Mouse (Mus musculus) gastrocnemius, postnatal 36 days (tissue): ENCODE data around the gene Nfasc. TPM values are rescaled to one million over a fixed set of nuclear protein-coding genes. Genes with fewer than 3 reads are reported as not detected.

Source experiments
- DNase-seq, 2 experiments: peaks; one replicate each; pipeline ENCODE4 v3.0.0; 2022
- intact Hi-C: fragments of 180-260 bp; cut with DNase I; formaldehyde crosslinking; loops from one replicate; pipeline ENCODE4 v1.15.1; 2025
- total RNA-seq, 2 experiments: library from RNA; stranded (reverse); gene quantifications; 2 replicates each; pipeline ENCODE4 v1.2.3; 2021

The Nfasc gene
- total RNA-seq, 2 experiments from 2014 or later: 0.23 to 0.74 TPM

- no peak for DNase-seq
- intact Hi-C loops: no loop called here
These were observed 5.4 kb downstream of the Nfasc start for GRCm38 (mm10) chr1:132736171-132736570.

DNA sequence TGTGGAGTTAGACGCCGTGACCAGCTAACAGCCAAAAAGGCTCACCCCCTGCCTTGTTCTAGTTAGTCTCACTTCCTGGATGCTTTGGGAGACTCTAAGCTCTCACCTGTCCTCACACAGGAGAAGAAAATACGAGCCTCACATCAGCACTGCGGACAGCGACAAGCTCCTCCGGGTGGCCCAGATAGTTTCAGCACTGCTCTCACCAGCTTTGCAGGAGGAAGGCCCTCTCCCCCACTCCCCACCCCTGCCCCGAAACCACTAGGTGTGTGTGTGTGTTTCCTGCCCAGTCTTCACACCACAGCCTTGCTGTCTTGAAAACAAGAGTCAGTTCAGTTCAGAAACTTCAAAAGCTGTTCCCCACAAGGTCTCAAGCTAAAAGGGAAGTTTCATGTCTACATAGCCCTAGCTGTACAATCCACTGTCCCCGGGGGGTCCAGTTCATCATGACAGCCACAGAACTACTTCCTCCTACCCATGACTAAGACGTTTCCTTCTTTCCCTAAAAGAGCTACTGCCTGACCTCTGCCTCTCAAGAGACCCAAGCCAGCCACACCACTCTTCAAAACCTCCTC is 7.6 kb downstream of the Nfasc start:
- no peak for DNase-seq
- intact Hi-C loops: no loop called here

DNA sequence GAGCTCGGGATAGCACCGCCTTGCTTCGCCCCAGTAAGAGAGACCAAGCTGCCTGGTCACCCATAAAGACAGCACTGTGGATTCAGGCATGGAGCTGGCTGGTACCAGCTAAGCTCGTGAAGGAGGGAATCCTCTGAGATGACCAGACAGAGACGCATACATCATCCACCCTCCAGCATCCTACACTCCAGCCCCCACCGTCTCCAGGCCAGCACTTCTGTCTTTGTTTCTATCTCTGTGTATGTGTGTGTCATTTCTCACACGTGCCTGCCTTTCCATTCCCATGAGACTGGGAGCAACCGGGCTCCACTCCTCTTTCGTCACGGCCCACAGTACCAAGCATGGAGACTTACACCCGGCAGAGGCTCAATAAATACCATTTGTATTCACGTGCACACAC is 9.3 kb downstream of the Nfasc start:
- intact Hi-C loops: no loop called here
- DNase-seq: no peak

DNA sequence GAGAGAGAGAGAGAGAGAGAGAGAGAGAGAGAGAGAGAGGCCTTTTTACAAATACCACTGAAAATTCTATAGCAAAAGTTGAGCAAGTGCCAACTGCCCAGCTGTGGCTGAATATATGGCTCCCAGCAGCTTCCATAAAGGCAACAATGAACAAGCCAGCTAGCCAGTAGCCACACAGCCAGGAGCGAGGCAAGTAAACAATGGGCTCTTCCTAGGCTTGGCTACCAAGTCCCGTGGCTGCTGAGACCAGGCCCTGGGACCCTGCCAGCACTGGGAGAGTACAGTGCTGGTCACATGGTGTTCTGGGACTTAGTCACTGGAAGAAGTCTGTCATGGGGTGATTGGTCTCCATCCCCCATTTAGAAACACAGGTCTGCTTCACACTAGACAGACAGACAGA is 14.0 kb downstream of the Nfasc start:
- intact Hi-C loops: no loop called here
- DNase-seq: no peak

- intact Hi-C loops: no loop called here
- no peak for DNase-seq
These were observed 19.2 kb downstream of the Nfasc start for GRCm38 (mm10) chr1:132722362-132722761.

GRCm38 (mm10) chr1:132721266-132721665 is 20.3 kb downstream of the Nfasc start:
- no peak for DNase-seq
- intact Hi-C loops: no loop called here

- DNase-seq: no peak
- intact Hi-C loops: no loop called here
These were observed 23.4 kb downstream of the Nfasc start for GRCm38 (mm10) chr1:132718225-132718624.

- intact Hi-C loops: no loop called here
- no peak for DNase-seq
These were observed 26.6 kb downstream of the Nfasc start for GRCm38 (mm10) chr1:132715044-132715443.

GRCm38 (mm10) chr1:132709419-132709818 is 32.2 kb downstream of the Nfasc start:
- intact Hi-C loops: no loop called here
- no peak for DNase-seq

- no peak for DNase-seq
- intact Hi-C loops: no loop called here
These were observed 34.3 kb downstream of the Nfasc start for GRCm38 (mm10) chr1:132707301-132707700.

- intact Hi-C loops: no loop called here
- DNase-seq: no peak
These were observed 38.1 kb downstream of the Nfasc start for GRCm38 (mm10) chr1:132703467-132703866.

- intact Hi-C loops: no loop called here
- DNase-seq: no peak
These were observed 44.7 kb downstream of the Nfasc start for GRCm38 (mm10) chr1:132696926-132697325.

GRCm38 (mm10) chr1:132696232-132696631 is 45.4 kb downstream of the Nfasc start:
- intact Hi-C loops: no loop called here
- no peak for DNase-seq

DNA sequence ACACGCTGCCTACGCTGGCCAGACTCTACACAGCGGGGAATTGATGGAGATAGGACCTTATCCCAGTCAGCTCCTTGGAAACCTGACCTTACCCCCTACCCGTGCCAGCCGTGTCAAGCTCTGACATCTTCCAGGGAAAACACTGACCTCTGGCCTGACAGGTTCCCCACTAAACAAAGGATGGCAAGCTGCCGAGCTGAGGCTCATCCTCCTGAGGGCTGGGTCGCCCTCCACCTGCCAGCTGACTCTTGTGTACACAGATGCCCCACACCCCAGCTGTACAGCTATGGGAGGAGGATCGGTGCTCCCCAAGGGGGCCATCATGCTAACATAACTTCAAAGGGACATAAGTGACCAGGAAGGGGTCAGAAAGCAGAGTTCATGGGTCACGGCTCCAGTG is 47.6 kb downstream of the Nfasc start:
- intact Hi-C loops: no loop called here
- no peak for DNase-seq

DNA sequence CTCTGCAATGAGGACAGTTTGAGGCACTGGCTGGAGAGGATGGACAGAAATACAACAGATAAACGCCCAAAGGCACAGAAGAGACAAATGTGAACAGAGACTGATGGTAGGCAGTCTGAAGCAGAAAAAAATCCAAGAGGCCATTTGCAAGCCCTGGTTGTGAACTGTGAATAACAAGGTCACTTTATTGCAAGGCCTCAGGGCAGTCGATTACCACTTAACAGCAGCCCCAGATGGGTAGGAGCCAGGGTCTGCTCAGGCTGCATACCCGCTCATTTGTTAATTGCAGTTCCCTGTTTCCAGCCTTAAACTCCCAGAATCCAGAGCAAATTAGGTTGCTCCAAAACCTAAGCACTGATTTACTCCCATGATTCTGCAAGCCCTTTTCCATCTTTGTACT is 52.4 kb downstream of the Nfasc start:
- no peak for DNase-seq
- intact Hi-C loops: no loop called here

DNA sequence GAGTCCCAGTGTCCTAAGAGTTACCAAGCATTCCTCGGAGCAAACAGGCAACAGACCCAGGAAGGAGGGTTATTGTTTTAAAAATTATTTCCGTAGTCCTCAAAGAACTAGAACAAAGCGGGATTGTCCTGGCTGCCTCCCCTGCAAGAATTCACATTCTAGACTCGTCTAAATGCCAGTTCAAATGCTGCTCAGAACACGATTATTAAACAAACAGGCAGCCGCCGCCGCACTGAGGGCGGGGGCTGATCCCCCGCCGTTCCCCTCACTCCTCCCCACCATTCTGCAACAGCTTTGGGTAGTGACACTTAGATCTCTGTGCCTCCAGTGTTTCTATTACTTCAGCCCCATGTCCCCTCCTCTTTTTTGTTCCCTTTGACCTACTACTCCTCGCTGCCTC is 62.7 kb downstream of the Nfasc start:
- DNase-seq: no peak
- intact Hi-C loops: no loop called here

- intact Hi-C loops: no loop called here
- no peak for DNase-seq
These were observed 63.5 kb downstream of the Nfasc start for GRCm38 (mm10) chr1:132678076-132678475.

- intact Hi-C loops: no loop called here
- no peak for DNase-seq
These were observed 68.9 kb downstream of the Nfasc start for GRCm38 (mm10) chr1:132672704-132673103.

DNA sequence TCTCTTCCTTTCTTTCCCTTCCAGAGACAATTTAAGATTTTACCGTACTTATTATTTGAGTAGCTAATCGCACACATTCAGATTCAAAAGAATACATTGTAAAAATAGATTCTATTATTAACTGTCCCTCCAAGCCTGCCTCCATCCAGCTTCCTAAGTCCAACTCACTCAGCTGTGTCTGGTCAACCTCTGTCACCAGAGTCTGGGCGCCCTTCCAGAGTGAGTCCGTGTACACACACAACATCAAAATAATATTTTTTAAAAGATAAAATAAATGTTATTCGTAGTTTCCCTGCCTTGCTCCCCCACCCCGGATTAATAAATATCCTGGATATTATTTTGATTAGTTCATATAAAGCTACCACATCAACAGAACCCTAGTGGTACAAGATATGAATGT is 72.4 kb downstream of the Nfasc start:
- no peak for DNase-seq
- intact Hi-C loops: no loop called here

GRCm38 (mm10) chr1:132660354-132660753 is 81.2 kb downstream of the Nfasc start:
- no peak for DNase-seq
- intact Hi-C loops: no loop called here

GRCm38 (mm10) chr1:132659604-132660003 is 82.0 kb downstream of the Nfasc start:
- DNase-seq: no peak
- intact Hi-C loops: no loop called here

DNA sequence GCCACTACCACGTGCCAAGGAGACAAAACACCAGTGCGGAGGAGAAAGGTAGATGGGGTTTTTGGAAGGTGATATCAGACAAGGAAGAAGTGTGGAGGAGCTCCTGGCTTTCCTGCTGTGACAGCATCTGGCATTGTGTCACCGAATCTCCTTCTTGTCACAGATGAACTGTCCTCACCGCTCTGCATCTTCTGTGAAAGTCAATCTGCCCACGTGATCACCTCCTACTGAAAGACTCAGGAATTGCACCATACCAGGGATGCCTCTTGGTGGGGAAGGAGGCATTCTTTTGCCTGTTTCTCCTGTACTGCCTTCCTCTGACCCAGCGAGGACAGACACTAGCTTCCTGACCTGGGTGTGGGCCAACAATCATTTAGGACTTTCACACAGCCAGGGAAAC is 86.0 kb downstream of the Nfasc start:
- intact Hi-C loops: no loop called here
- no peak for DNase-seq

GRCm38 (mm10) chr1:132654769-132655168 is 86.8 kb downstream of the Nfasc start:
- intact Hi-C loops: no loop called here
- DNase-seq: no peak
